Mouse (Mus musculus) CH12.LX (cell line): ENCODE measurements at regions not wholly inside any gene's neighbourhood (a gene's known extent, or its start where the extent isn't known, plus 50 kb on each side); places are given as distances from the start of the nearest gene placed in this dataset.

Experiments used
- DNase-seq: peaks from one replicate; pipeline ENCODE4 v3.0.0-alpha.2; 2013; ENCODE audit errors: extremely low read depth
- H3K27ac ChIP-seq: 2 replicates; pipeline ENCODE4 v1.5.1; 2012; ENCODE audit warnings: low read depth, mild to moderate bottlenecking, control low read depth, moderate library complexity; ENCODE audit not compliant: insufficient read depth
- H3K27me3 ChIP-seq: replicated peaks from 2 replicates; pipeline ENCODE3; 2012; ENCODE audit warnings: inconsistent platforms
- H3K36me3 ChIP-seq, 2 experiments: replicated peaks in 1 of 2; 2 replicates each; pipeline versions ENCODE3 to v1.6.1; 2012; ENCODE audit warnings: inconsistent platforms in 1 of 2, low read length in 1 of 2, mild to moderate bottlenecking in 1 of 2, mixed read lengths in 1 of 2, moderate library complexity in 1 of 2; ENCODE audit not compliant: control insufficient read depth in 1 of 2, insufficient read depth in 1 of 2
- H3K4me1 ChIP-seq, 2 experiments: 2 replicates each; pipeline ENCODE4 v1.6.1; 2012; ENCODE audit warnings: inconsistent platforms in 1 of 2, moderate library complexity in 1 of 2; ENCODE audit not compliant: insufficient read depth in 2 of 2, control insufficient read depth in 1 of 2
- H3K4me2 ChIP-seq: 2 replicates; pipeline ENCODE4 v1.6.1; 2012; ENCODE audit warnings: low read depth, mild to moderate bottlenecking, control low read depth; ENCODE audit not compliant: poor library complexity, insufficient read depth, severe bottlenecking
- H3K4me3 ChIP-seq, 3 experiments: fragments of 150-350 bp in 1 of 3; sonication (generic) in 1 of 3; replicated peaks in 1 of 3; 2 replicates each; pipeline versions ENCODE3 to v1.5.1; 2011 to 2012; ENCODE audit warnings: low read depth in 2 of 3, low read length in 2 of 3, mild to moderate bottlenecking in 2 of 3, moderate library complexity in 2 of 3, control low read depth in 1 of 3, improper control_type of control experiment in 1 of 3, inconsistent platforms in 1 of 3, mixed read lengths in 1 of 3; ENCODE audit not compliant: poor library complexity in 1 of 3
- H3K79me2 ChIP-seq: replicated peaks from 2 replicates; pipeline ENCODE4 v1.6.1; 2012; ENCODE audit warnings: mild to moderate bottlenecking, moderate library complexity; ENCODE audit not compliant: control insufficient read depth, poor library complexity, insufficient read depth, severe bottlenecking; ENCODE audit errors: extremely low read depth
- H3K9ac ChIP-seq: 2 replicates; pipeline ENCODE4 v1.6.1; 2012; ENCODE audit warnings: low read depth, mild to moderate bottlenecking, control low read depth, moderate library complexity; ENCODE audit not compliant: insufficient read depth
- H3K9me3 ChIP-seq: replicated peaks from 2 replicates; pipeline ENCODE3; 2012; ENCODE audit warnings: low read length, inconsistent platforms, mixed read lengths
- CHD1 ChIP-seq: IDR thresholded peaks from 2 replicates; pipeline ENCODE4 v1.6.1; 2012; ENCODE audit warnings: low read depth, low read length, improper control_type of control experiment, inconsistent platforms
- CHD2 ChIP-seq: IDR thresholded peaks from 2 replicates; pipeline ENCODE4 v1.6.1; 2011; ENCODE audit warnings: low read length, improper control_type of control experiment
- CTCF ChIP-seq, 2 experiments: IDR thresholded peaks in 1 of 2; conservative IDR thresholded peaks in 1 of 2; 2 replicates each; pipeline ENCODE4 v1.5.1; 2011 to 2012; ENCODE audit warnings: low read depth in 2 of 2, low read length in 2 of 2, improper control_type of control experiment in 1 of 2, inconsistent platforms in 1 of 2, mild to moderate bottlenecking in 1 of 2, moderate library complexity in 1 of 2
- E2F4 ChIP-seq: IDR thresholded peaks from 2 replicates; pipeline ENCODE4 v1.6.1; 2011; ENCODE audit warnings: low read depth, low read length, improper control_type of control experiment; ENCODE audit not compliant: insufficient replicate concordance
- ETS1 ChIP-seq: conservative IDR thresholded peaks from 2 replicates; pipeline ENCODE4 v1.6.1; 2012; ENCODE audit warnings: low read depth, mild to moderate bottlenecking, inconsistent platforms, low read length, improper control_type of control experiment, moderate library complexity
- HCFC1 ChIP-seq: IDR thresholded peaks from 2 replicates; pipeline ENCODE4 v1.6.1; 2012; ENCODE audit warnings: low read depth, mild to moderate bottlenecking, inconsistent platforms, low read length, improper control_type of control experiment
- JUN ChIP-seq: IDR thresholded peaks from 2 replicates; pipeline ENCODE4 v1.6.1; 2011; ENCODE audit warnings: low read depth, mild to moderate bottlenecking, low read length, improper control_type of control experiment, moderate library complexity; ENCODE audit not compliant: insufficient read depth
- JUND ChIP-seq: conservative IDR thresholded peaks from 2 replicates; pipeline ENCODE4 v1.6.1; 2011; ENCODE audit warnings: low read depth, low read length, improper control_type of control experiment
- KAT2A ChIP-seq: IDR thresholded peaks from 2 replicates; pipeline ENCODE4 v1.6.1; 2012; ENCODE audit warnings: low read length, improper control_type of control experiment, inconsistent platforms; ENCODE audit not compliant: insufficient replicate concordance
- MAFK ChIP-seq: IDR thresholded peaks from 2 replicates; pipeline ENCODE4 v1.6.1; 2011; ENCODE audit warnings: low read length, improper control_type of control experiment; ENCODE audit not compliant: insufficient replicate concordance
- MAX ChIP-seq: IDR thresholded peaks from 2 replicates; pipeline ENCODE4 v1.6.1; 2011; ENCODE audit warnings: low read length, improper control_type of control experiment
- MEF2A ChIP-seq: IDR thresholded peaks from 2 replicates; pipeline ENCODE4 v1.6.1; 2014; ENCODE audit warnings: low read depth, mild to moderate bottlenecking, inconsistent platforms, low read length, improper control_type of control experiment, borderline replicate concordance
- MYC ChIP-seq: IDR thresholded peaks from 2 replicates; pipeline ENCODE4 v1.6.1; 2011; ENCODE audit warnings: low read depth, mild to moderate bottlenecking, improper control_type of control experiment, low read length
- NRF1 ChIP-seq: IDR thresholded peaks from 2 replicates; pipeline ENCODE4 v1.6.1; 2014; ENCODE audit warnings: low read depth, mild to moderate bottlenecking, inconsistent platforms, low read length, improper control_type of control experiment, moderate library complexity
- PAX5 ChIP-seq: IDR thresholded peaks from 2 replicates; pipeline ENCODE4 v1.6.1; 2012; ENCODE audit warnings: low read length, inconsistent platforms, mixed read lengths
- POLR2A ChIP-seq: IDR thresholded peaks from 2 replicates; pipeline ENCODE4 v1.6.1; 2011; ENCODE audit warnings: low read depth, mild to moderate bottlenecking, improper control_type of control experiment, low read length
- RAD21 ChIP-seq: IDR thresholded peaks from 2 replicates; pipeline ENCODE4 v1.6.1; 2011; ENCODE audit warnings: low read depth, mild to moderate bottlenecking, low read length, improper control_type of control experiment, moderate library complexity
- RCOR1 ChIP-seq: conservative IDR thresholded peaks from 2 replicates; pipeline ENCODE4 v1.6.1; 2012; ENCODE audit warnings: low read depth, mild to moderate bottlenecking, inconsistent platforms, low read length, improper control_type of control experiment
- SIN3A ChIP-seq: IDR thresholded peaks from 2 replicates; pipeline ENCODE4 v1.6.1; 2012; ENCODE audit warnings: low read length, improper control_type of control experiment, inconsistent platforms
- SMC3 ChIP-seq: IDR thresholded peaks from 2 replicates; pipeline ENCODE4 v1.6.1; 2011; ENCODE audit warnings: low read depth, low read length, improper control_type of control experiment
- TCF12 ChIP-seq: IDR thresholded peaks from 2 replicates; pipeline ENCODE4 v1.6.1; 2014; ENCODE audit warnings: low read depth, mild to moderate bottlenecking, inconsistent platforms, low read length, improper control_type of control experiment
- USF1 ChIP-seq: IDR thresholded peaks from 2 replicates; pipeline ENCODE4 v1.6.1; 2014; ENCODE audit warnings: low read depth, mild to moderate bottlenecking, inconsistent platforms, low read length, improper control_type of control experiment
- ZC3H11A ChIP-seq: IDR thresholded peaks from 2 replicates; pipeline ENCODE4 v1.6.1; 2012; ENCODE audit warnings: low read depth, mild to moderate bottlenecking, inconsistent platforms, low read length, improper control_type of control experiment
- ZKSCAN1 ChIP-seq: IDR thresholded peaks from 2 replicates; pipeline ENCODE4 v1.6.1; 2012; ENCODE audit warnings: low read depth, inconsistent platforms, low read length, improper control_type of control experiment, borderline replicate concordance
- ZMIZ1 ChIP-seq: IDR thresholded peaks from 2 replicates; pipeline ENCODE4 v1.6.1; 2012; ENCODE audit warnings: low read depth, mild to moderate bottlenecking, inconsistent platforms, low read length, improper control_type of control experiment
- ZNF384 ChIP-seq: IDR thresholded peaks from 2 replicates; pipeline ENCODE4 v1.6.1; 2012; ENCODE audit warnings: low read depth, low read length, improper control_type of control experiment, inconsistent platforms
- dilution Hi-C: fragments of 300-500 bp; cut with MboI; formaldehyde crosslinking; loops from 2 replicates; pipeline ENCODE4 v1.14.3; 2020; ENCODE audit warnings: low sequenced_read_pairs; ENCODE audit not compliant: extremely low pct_unique_long_range_greater_than_20kb, extremely low pct_ligation_motif_present
- in situ Hi-C: fragments of 300-500 bp; cut with MboI; formaldehyde crosslinking; loops from 3 replicates; pipeline ENCODE4 v1.14.3; 2019; ENCODE audit warnings: low sequenced_read_pairs, low pct_ligation_motif_present, low pct_unique_long_range_greater_than_20kb, mixed read lengths

DNA sequence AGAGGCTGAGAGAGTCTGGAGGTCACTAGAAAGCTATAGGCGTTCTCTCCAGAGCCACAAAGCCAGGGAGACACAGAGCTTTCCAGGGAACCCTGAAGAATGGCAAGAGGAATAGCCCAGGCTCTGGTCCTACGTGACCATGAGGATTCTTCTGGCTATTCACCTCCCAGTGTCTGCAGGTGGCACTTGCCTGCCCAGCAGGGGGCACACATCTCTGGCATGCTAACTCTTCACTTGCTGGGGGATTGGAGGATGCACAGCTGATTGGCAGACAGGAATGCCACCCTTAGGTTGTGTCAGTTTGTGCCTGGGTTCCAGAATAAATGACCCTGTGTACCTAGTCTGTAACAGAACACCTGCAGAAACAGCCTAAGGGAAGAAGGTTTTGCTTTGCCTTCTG is 141.8 kb downstream of the Oma1 start:
- dilution Hi-C loops, result no loop called here

DNA sequence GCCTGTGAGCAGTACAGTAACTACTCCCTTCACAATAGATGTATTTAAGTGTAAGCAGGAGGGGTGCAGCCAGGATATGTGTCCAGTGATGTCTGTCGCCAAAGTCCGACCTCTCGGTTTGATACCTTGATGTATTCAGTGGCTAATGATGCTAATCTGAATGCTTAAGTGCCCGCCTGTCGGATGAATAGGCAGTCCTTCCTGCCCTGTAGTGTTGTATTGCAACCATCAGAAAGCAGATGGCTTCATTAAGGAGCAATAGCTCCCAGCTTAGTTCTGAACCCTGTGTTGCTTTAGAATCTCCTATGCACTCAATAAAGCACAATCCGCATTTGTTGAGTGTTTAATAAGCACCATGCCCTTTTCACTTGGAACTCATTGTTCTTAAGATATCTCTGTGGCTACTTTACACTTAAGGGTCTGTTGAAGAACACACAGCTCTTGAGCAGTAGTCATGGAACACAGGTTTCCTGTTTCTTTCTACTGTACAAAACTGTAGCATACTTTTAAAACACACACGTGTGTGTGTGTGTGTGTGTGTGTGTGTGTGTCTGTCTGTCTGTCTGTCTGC is 152.5 kb downstream of the Oma1 start:
- in situ Hi-C loops, result no loop called here

More for the DNA sequence above, 141.8 kb downstream of the Oma1 start:
- Histone ChIP-seq H3K27me3 (peaks cover 5% of the 10 kb centered on the region), H3K27ac (no peak overlapping the region), H3K36me3 (no peaks in the 10 kb centered on the region), H3K4me2 (no peak overlapping the region), H3K4me3 (no peak overlapping the region), H3K9me3 (no peaks in the 10 kb centered on the region), H3K9ac (no peak overlapping the region), H3K4me1 (peaks cover 0 to 3% of the 10 kb centered on the region in 2 experiments; a peak in 2 of 4 replicates), H3K79me2 (no peaks in the 10 kb centered on the region)
- no peak for DNase-seq
- in situ Hi-C loops, result no loop called here
- TF ChIP-seq SMC3 (0 out of 2 replicates have a peak, but pooled peaks have one; percentile 15), CTCF (conservative IDR thresholded peaks at IDR 0.05 in 1 of 2, IDR thresholded peaks at IDR 0.05 in 1 of 2; ENCODE audit: low read depth in 2 of 2, low read length in 2 of 2) (peak in 1 of 2 experiments; percentile 42; a peak in 2 of 4 replicates), JUN (no peak), MAFK (no peak)

DNA sequence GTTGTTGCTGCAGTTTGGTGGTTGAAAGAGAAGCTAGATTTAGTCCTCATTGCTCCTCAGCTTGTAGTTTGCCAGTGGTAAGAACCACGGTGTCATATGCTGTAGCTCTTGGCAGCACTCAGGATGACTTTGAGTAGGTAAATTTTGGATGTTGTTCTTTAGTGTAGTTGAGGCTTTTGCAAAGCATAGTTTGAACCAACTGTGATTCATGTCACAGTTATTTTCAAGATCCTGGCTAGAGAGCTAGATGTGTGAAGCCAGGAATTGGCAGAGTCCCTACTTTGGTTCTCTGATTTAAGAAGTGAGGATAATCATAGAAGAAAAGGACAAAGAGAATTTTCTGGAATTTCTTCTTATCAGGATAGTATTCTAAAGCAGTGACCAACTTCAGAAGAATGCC is 143.6 kb upstream of the Dab1 start:
- Histone ChIP-seq H3K4me1 (no peaks in the 10 kb centered on the region), H3K79me2 (no peaks in the 10 kb centered on the region), H3K27me3 (no peaks in the 10 kb centered on the region), H3K4me3 (no peak overlapping the region), H3K9ac (no peak overlapping the region), H3K4me2 (no peak overlapping the region), H3K36me3 (no peaks in the 10 kb centered on the region), H3K9me3 (no peaks in the 10 kb centered on the region), H3K27ac (no peak overlapping the region)
- DNase-seq, result no peak
- TF ChIP-seq USF1 (no peak), MAX (no peak), PAX5 (no peak), ZMIZ1 (no peak), RAD21 (no peak), ZC3H11A (no peak), MEF2A (no peak), SIN3A (no peak), CTCF (conservative IDR thresholded peaks at IDR 0.05 in 1 of 2, IDR thresholded peaks at IDR 0.05 in 1 of 2; ENCODE audit: low read depth in 2 of 2, low read length in 2 of 2) (no peak), JUND (no peak), NRF1 (no peak), ETS1 (no peak), POLR2A (no peak), CHD1 (no peak)
- in situ Hi-C loops, result no loop called here
- dilution Hi-C loops, result no loop called here

More for the DNA sequence above, 152.5 kb downstream of the Oma1 start:
- no peak overlapping the region for H3K27ac ChIP-seq
- H3K4me1 ChIP-seq, result no peaks in the 10 kb centered on the region
- no peak overlapping the region for H3K4me2 ChIP-seq
- no peak overlapping the region for H3K4me3 ChIP-seq
- dilution Hi-C loops, result no loop called here
- no peak for DNase-seq
- H3K79me2 ChIP-seq, result no peaks in the 10 kb centered on the region
- H3K9me3 ChIP-seq, result no peaks in the 10 kb centered on the region
- no peaks in the 10 kb centered on the region for H3K36me3 ChIP-seq
- H3K27me3 ChIP-seq, result no peaks in the 10 kb centered on the region
- H3K9ac ChIP-seq, result no peak overlapping the region
- TF ChIP-seq ZNF384 (no peak), E2F4 (no peak), POLR2A (no peak), RCOR1 (no peak), JUND (no peak), ZKSCAN1 (no peak), PAX5 (no peak), RAD21 (no peak), HCFC1 (no peak), JUN (no peak), CHD2 (no peak), KAT2A (no peak), MYC (no peak), TCF12 (no peak), CTCF (conservative IDR thresholded peaks at IDR 0.05 in 1 of 2, IDR thresholded peaks at IDR 0.05 in 1 of 2; ENCODE audit: low read depth in 2 of 2, low read length in 2 of 2) (no peak), ZMIZ1 (no peak)
